Mouse (Mus musculus) hindbrain, embryonic 13.5 days (tissue): Measurements from ENCODE around the gene Rad50. TPM values are rescaled to one million over a fixed set of nuclear protein-coding genes. Genes with fewer than 3 reads are reported as not detected.
A peak's percentile ranks its signal among the peaks of the same experiment; 100 is the strongest.

Source experiments
- ATAC-seq: fragments of 200-750 bp; cut with Nextera tagmentation; 2 replicates; pipeline ENCODE4 v1.8.0; 2017; ENCODE audit warnings: moderate TSS enrichment; ENCODE audit not compliant: low FRiP score
- H3K27ac ChIP-seq: fragments of 300-500 bp; sonication (generic); 2 replicates; pipeline ENCODE4 v1.5.1; 2015; ENCODE audit warnings: inconsistent platforms, mild to moderate bottlenecking, moderate library complexity
- H3K27me3 ChIP-seq: fragments of 300-500 bp; sonication (generic); 2 replicates; pipeline ENCODE4 v1.6.1; 2015; ENCODE audit warnings: mild to moderate bottlenecking, inconsistent platforms
- H3K36me3 ChIP-seq: fragments of 300-500 bp; sonication (generic); 2 replicates; pipeline ENCODE4 v1.6.1; 2015; ENCODE audit warnings: mild to moderate bottlenecking, inconsistent platforms
- H3K4me1 ChIP-seq: fragments of 300-500 bp; sonication (generic); replicated peaks from 2 replicates; pipeline ENCODE4 v1.6.1; 2015; ENCODE audit warnings: inconsistent platforms
- H3K4me2 ChIP-seq: fragments of 300-500 bp; sonication (generic); 2 replicates; pipeline ENCODE4 v1.6.1; 2015; ENCODE audit warnings: inconsistent platforms, mild to moderate bottlenecking, moderate library complexity
- H3K4me3 ChIP-seq: fragments of 300-500 bp; sonication (generic); 2 replicates; pipeline ENCODE4 v1.5.1; 2015; ENCODE audit warnings: mild to moderate bottlenecking, inconsistent platforms
- H3K9ac ChIP-seq: fragments of 300-500 bp; sonication (generic); 2 replicates; pipeline ENCODE4 v1.6.1; 2015; ENCODE audit warnings: mild to moderate bottlenecking, inconsistent platforms
- H3K9me3 ChIP-seq: fragments of 300-500 bp; sonication (generic); 2 replicates; pipeline ENCODE4 v1.6.1; 2016; ENCODE audit warnings: inconsistent platforms
- WGBS: fragments of 180-500 bp; shearing (Covaris S2); methylation state at CpG from one replicate; pipeline ENCODE4 v1.1.7; 2015; 5-methylcytosine and 5-hydroxymethylcytosine counted together
- polyA plus RNA-seq: library from polyadenylated mRNA; unstranded; fragments of >200 nt; fragmentation: Nextera tagmentation; extraction: Ambion mirVana; gene quantifications from 2 replicates; pipeline ENCODE4 v1.2.1, GENCODE M21; 2015

The Rad50 gene
- polyA plus RNA-seq: 12.4 and 12.7 TPM in 2 replicates

- no peaks in the 10 kb centered on the region for H3K9me3 ChIP-seq
- H3K4me2 ChIP-seq: peak within 1 kb of the TSS; percentile 91
- peak; percentile 99 for ATAC-seq
- H3K4me1 ChIP-seq: peaks cover 9% of the 10 kb centered on the region
- WGBS: 5% methylated on average over 55 of the region's 55 CpGs
- H3K36me3 ChIP-seq: no peaks in the 10 kb centered on the region
- H3K9ac ChIP-seq: peak within 1 kb of the TSS; percentile 79
- H3K4me3 ChIP-seq: peak within 1 kb of the TSS; percentile 77
- peak within 1 kb of the TSS; percentile 70 for H3K27ac ChIP-seq
- no peaks in the 10 kb centered on the region for H3K27me3 ChIP-seq
Measured at GRCm38 (mm10) chr11:53706934-53707717, at the start of gene Rad50. TSS of gene Rad50 (minus strand) at chr11:53707319.

DNA sequence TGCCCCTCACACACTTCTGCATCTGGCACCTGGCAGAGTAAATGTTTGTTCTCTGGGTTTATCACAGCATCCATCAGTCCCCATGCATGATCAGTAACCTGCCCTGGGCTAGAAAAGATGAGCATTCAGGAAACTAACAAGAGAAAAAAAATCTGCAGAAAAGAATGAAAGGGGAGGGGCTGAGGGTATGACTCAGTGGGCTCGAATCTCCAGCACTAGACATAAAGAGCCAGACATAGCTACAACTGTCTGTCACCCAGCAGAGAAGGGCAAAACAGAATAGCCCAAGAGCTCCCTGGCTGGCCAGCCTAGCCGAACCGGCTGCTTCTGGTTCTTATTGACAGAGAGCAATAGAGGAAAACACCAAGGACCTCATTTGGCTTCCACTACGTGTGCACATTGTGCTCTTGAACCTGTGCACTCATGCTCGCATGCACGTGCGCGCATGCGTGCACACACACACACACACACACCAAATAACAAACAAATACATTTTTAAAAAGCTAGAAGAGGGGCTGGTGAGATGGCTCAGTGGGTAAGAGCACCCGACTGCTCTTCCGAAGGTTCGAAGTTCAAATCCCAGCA is 48.0 kb upstream of the Rad50 start:
- H3K9ac ChIP-seq: no peak overlapping the region
- no peak overlapping the region for H3K27ac ChIP-seq
- peaks cover 13% of the 10 kb centered on the region for H3K4me1 ChIP-seq
- no peaks in the 10 kb centered on the region for H3K9me3 ChIP-seq
- no peak overlapping the region for H3K4me3 ChIP-seq
- no peak for ATAC-seq
- H3K36me3 ChIP-seq: no peaks in the 10 kb centered on the region
- peaks cover 18% of the 10 kb centered on the region for H3K27me3 ChIP-seq
- no peak overlapping the region for H3K4me2 ChIP-seq
- WGBS: 78% methylated on average over 12 of the region's 12 CpGs

GRCm38 (mm10) chr11:53749716-53750352 is 42.7 kb upstream of the Rad50 start:
- H3K36me3 ChIP-seq: no peaks in the 10 kb centered on the region
- no peaks in the 10 kb centered on the region for H3K9me3 ChIP-seq
- no peak overlapping the region for H3K4me2 ChIP-seq
- H3K9ac ChIP-seq: no peak overlapping the region
- no peak overlapping the region for H3K4me3 ChIP-seq
- no peaks in the 10 kb centered on the region for H3K27me3 ChIP-seq
- ATAC-seq: no peak
- 50% methylated on average over 5 of the region's 5 CpGs for WGBS
- no peaks in the 10 kb centered on the region for H3K4me1 ChIP-seq
- H3K27ac ChIP-seq: no peak overlapping the region

DNA sequence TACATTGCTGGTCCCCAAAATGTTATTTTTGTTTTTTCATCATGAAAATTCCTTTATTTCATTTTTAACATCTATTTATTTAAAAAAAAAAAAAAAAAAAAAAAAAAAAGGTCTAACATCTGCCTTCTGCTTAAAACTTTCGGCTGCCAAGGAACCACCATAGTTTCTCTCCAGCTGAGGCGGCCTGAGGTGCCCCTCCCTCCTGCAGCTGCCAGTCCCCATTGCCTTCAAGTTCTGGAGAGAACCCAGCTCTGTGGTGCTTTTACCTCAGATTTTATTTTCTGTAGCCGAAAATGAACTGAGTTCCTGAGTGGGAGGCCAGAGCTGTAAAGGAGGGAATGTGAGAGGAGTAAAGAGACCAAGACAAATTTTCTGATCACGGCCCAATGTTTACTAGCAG is 42.2 kb upstream of the Rad50 start:
- Histone ChIP-seq H3K27ac (no peak overlapping the region), H3K36me3 (no peaks in the 10 kb centered on the region), H3K9me3 (no peaks in the 10 kb centered on the region), H3K4me1 (no peaks in the 10 kb centered on the region), H3K4me2 (no peak overlapping the region), H3K4me3 (no peak overlapping the region), H3K9ac (no peak overlapping the region), H3K27me3 (no peaks in the 10 kb centered on the region)
- 73% methylated on average over 4 of the region's 4 CpGs for WGBS
- no peak for ATAC-seq

GRCm38 (mm10) chr11:53748614-53749013 is 41.5 kb upstream of the Rad50 start:
- ATAC-seq: no peak
- Histone ChIP-seq H3K27me3 (no peaks in the 10 kb centered on the region), H3K4me1 (no peaks in the 10 kb centered on the region), H3K4me2 (no peak overlapping the region), H3K36me3 (no peaks in the 10 kb centered on the region), H3K4me3 (no peak overlapping the region), H3K9me3 (no peaks in the 10 kb centered on the region), H3K9ac (no peak overlapping the region), H3K27ac (no peak overlapping the region)
- WGBS: 92% methylated on average over 6 of the region's 6 CpGs

GRCm38 (mm10) chr11:53747985-53748384 is 40.9 kb upstream of the Rad50 start:
- H3K27ac ChIP-seq: no peak overlapping the region
- no peaks in the 10 kb centered on the region for H3K9me3 ChIP-seq
- ATAC-seq: no peak
- no peaks in the 10 kb centered on the region for H3K4me1 ChIP-seq
- no peak overlapping the region for H3K4me2 ChIP-seq
- H3K27me3 ChIP-seq: no peaks in the 10 kb centered on the region
- WGBS: 93% methylated on average over 9 of the region's 9 CpGs
- H3K36me3 ChIP-seq: no peaks in the 10 kb centered on the region
- no peak overlapping the region for H3K4me3 ChIP-seq
- no peak overlapping the region for H3K9ac ChIP-seq

GRCm38 (mm10) chr11:53745260-53745659 is 38.1 kb upstream of the Rad50 start:
- H3K9ac ChIP-seq: no peak overlapping the region
- no peaks in the 10 kb centered on the region for H3K36me3 ChIP-seq
- 89% methylated on average over 2 of the region's 2 CpGs for WGBS
- no peak overlapping the region for H3K4me3 ChIP-seq
- no peaks in the 10 kb centered on the region for H3K4me1 ChIP-seq
- H3K27me3 ChIP-seq: no peaks in the 10 kb centered on the region
- H3K4me2 ChIP-seq: no peak overlapping the region
- no peaks in the 10 kb centered on the region for H3K9me3 ChIP-seq
- no peak for ATAC-seq
- no peak overlapping the region for H3K27ac ChIP-seq

GRCm38 (mm10) chr11:53742353-53742752 is 35.2 kb upstream of the Rad50 start:
- Histone ChIP-seq H3K9me3 (no peaks in the 10 kb centered on the region), H3K4me1 (no peaks in the 10 kb centered on the region), H3K4me2 (no peak overlapping the region), H3K4me3 (no peak overlapping the region), H3K27ac (no peak overlapping the region), H3K9ac (no peak overlapping the region), H3K36me3 (no peaks in the 10 kb centered on the region), H3K27me3 (no peaks in the 10 kb centered on the region)
- 25% methylated on average over 5 of the region's 5 CpGs for WGBS
- no peak for ATAC-seq

DNA sequence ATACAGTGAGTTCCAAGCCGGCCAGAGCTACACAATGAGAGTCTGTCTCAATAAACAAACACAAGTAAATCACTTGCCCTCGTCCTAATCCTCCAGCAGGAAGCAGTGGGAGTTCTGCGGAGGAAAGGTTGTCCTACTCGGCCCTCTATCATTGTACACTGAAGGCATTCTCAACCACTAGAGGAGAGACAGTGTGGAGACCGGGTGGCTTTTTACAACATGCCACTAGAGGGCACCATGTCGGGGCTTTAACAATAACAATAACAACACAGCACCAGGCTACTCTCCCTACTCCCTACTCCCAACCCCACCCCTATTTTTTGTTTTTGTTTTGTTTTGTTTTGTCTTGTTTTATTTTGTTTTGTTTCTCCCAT is 30.4 kb upstream of the Rad50 start:
- no peak overlapping the region for H3K27ac ChIP-seq
- H3K4me1 ChIP-seq: no peaks in the 10 kb centered on the region
- no peak overlapping the region for H3K9ac ChIP-seq
- no peaks in the 10 kb centered on the region for H3K27me3 ChIP-seq
- no peaks in the 10 kb centered on the region for H3K9me3 ChIP-seq
- 54% methylated on average over 6 of the region's 6 CpGs for WGBS
- H3K36me3 ChIP-seq: no peaks in the 10 kb centered on the region
- ATAC-seq: no peak
- H3K4me3 ChIP-seq: no peak overlapping the region
- H3K4me2 ChIP-seq: no peak overlapping the region

DNA sequence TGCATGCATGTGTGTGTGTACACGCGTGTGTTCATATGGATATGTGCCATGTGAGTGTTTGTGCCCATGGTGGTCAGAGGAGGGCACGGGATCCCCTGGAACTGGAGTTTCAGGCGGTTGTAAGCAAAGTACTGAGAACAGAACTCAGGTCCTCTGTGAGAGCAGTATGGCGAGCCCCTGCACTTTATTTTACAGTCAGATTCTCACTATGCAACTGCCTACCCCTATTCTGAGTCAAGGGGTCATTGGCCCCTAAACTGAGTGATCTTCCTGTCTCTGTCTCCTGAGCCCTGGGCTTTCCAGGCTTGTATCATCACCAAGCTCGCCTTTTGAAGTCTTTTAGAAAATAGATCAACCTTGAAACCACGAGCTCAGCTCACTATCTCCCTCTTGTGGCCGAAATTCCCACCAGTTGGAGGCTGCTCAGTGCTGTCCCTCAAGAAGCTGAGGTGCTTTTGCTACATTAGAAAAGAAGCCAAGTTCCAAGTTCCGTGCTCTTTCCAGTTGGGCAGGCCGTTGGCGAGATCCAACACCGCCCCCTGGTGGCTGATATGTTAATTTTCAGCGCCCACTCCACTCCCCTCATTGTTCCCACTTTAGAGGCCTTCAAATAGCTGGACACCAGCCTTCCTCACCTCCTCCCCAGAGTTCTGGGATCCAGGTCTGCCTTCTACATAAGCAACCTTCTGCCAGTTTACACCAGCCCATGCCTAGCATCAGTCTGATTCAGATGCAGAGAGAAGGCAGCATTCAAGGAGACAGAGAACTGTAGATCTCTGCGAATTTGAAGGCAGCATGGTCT is 29.9 kb upstream of the Rad50 start:
- no peak; the same call in 1 of the 2 replicates for ATAC-seq
- no peaks in the 10 kb centered on the region for H3K4me1 ChIP-seq
- no peaks in the 10 kb centered on the region for H3K27me3 ChIP-seq
- WGBS: 51% methylated on average over 14 of the region's 14 CpGs
- H3K9ac ChIP-seq: no peak overlapping the region
- H3K27ac ChIP-seq: no peak overlapping the region
- H3K4me2 ChIP-seq: no peak overlapping the region
- no peaks in the 10 kb centered on the region for H3K36me3 ChIP-seq
- H3K9me3 ChIP-seq: no peaks in the 10 kb centered on the region
- H3K4me3 ChIP-seq: no peak overlapping the region

DNA sequence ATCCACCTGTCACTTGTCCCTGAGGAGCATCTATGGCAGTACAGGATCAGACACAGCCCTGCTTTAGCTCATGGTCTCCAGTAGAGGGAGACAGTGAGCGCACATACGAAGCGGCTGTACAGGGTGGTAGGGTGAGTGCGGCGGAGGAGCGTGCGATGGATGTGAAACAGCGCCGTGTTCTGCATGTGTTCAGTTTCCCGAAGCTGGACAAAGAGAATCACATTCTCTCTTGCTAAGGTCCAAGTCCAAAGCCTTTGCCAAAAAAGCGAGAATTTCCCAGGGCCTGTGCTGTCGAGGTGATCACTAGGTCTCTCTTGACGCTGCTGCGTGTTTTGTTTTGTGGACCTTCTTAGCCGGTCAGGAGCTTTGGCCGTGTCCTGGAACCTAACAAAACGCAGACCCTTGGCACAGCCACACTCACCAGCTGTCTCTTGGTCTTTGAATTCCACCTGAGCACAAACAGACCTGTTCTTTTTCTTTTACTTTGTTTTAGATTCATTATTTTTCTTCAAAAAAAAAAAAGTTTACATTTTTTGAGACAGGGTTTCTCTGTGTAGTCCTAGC is 28.6 kb upstream of the Rad50 start:
- no peaks in the 10 kb centered on the region for H3K27me3 ChIP-seq
- H3K4me1 ChIP-seq: no peaks in the 10 kb centered on the region
- H3K4me2 ChIP-seq: peak overlapping the region; percentile 48
- WGBS: 23% methylated on average over 17 of the region's 17 CpGs
- ATAC-seq: peak; percentile 79
- H3K4me3 ChIP-seq: peak overlapping the region; percentile 22
- no peaks in the 10 kb centered on the region for H3K9me3 ChIP-seq
- no peaks in the 10 kb centered on the region for H3K36me3 ChIP-seq
- no peak overlapping the region for H3K27ac ChIP-seq
- no peak overlapping the region for H3K9ac ChIP-seq
